Mouse (Mus musculus) myocyte (in vitro differentiated cells): ENCODE results near the gene Nfyb. TPM values are rescaled to one million over a fixed set of nuclear protein-coding genes. Genes with fewer than 3 reads are reported as not detected.

Experiments
- H3K27me3 ChIP-seq: one replicate; pipeline ENCODE4 v1.6.1; 2011; ENCODE audit not compliant: control insufficient read depth, insufficient read depth, insufficient read length
- H3K36me3 ChIP-seq: one replicate; pipeline ENCODE4 v1.6.1; 2011; ENCODE audit not compliant: control insufficient read depth, insufficient read depth
- H3K4me2 ChIP-seq: one replicate; pipeline ENCODE4 v1.6.1; 2011; ENCODE audit warnings: low read depth, control low read depth
- H3K4me3 ChIP-seq: one replicate; pipeline ENCODE4 v1.5.1; 2011; ENCODE audit warnings: mild to moderate bottlenecking, control low read depth, moderate library complexity
- H3K79me2 ChIP-seq: one replicate; pipeline ENCODE4 v1.6.1; 2011; ENCODE audit not compliant: control insufficient read depth, insufficient read depth
- H3ac ChIP-seq: one replicate; pipeline ENCODE4 v1.6.1; 2011; ENCODE audit not compliant: control insufficient read depth, insufficient read length
- CEBPB ChIP-seq: IDR thresholded peaks from 2 replicates; pipeline ENCODE4 v1.6.1; 2011; ENCODE audit warnings: mild to moderate bottlenecking, moderate library complexity; ENCODE audit not compliant: poor library complexity, insufficient read depth, severe bottlenecking
- E2F4 ChIP-seq: IDR thresholded peaks from one replicate; pipeline ENCODE4 v1.6.1; 2011; ENCODE audit warnings: mild to moderate bottlenecking, control low read depth, moderate library complexity; ENCODE audit not compliant: insufficient read depth
- MAX ChIP-seq: IDR thresholded peaks from one replicate; pipeline ENCODE4 v1.6.1; 2011; ENCODE audit warnings: low read depth, mild to moderate bottlenecking, control low read depth
- MYOD1 ChIP-seq, 3 experiments: IDR thresholded peaks; one replicate each; pipeline ENCODE4 v1.6.1; 2011; ENCODE audit warnings: control low read depth in 2 of 3, low read depth in 2 of 3, mild to moderate bottlenecking in 2 of 3, moderate library complexity in 1 of 3; ENCODE audit not compliant: insufficient read length in 2 of 3, control insufficient read depth in 1 of 3
- MYOG ChIP-seq, 3 experiments: IDR thresholded peaks; one replicate each; pipeline ENCODE4 v1.6.1; 2011; ENCODE audit warnings: control low read depth in 2 of 3, low read depth in 2 of 3, mild to moderate bottlenecking in 2 of 3; ENCODE audit not compliant: insufficient read length in 2 of 3, control insufficient read depth in 1 of 3, insufficient read depth in 1 of 3
- POLR2A ChIP-seq: IDR thresholded peaks from one replicate; pipeline ENCODE4 v1.6.1; 2011; ENCODE audit warnings: low read depth, mild to moderate bottlenecking, control low read depth, moderate library complexity; ENCODE audit not compliant: insufficient read length
- POLR2AphosphoS2 ChIP-seq: IDR thresholded peaks from one replicate; pipeline ENCODE4 v1.6.1; 2011; ENCODE audit warnings: low read depth, control low read depth; ENCODE audit not compliant: insufficient read length
- REST ChIP-seq: IDR thresholded peaks from one replicate; pipeline ENCODE4 v1.6.1; 2011; ENCODE audit warnings: mild to moderate bottlenecking, control low read depth, moderate library complexity; ENCODE audit not compliant: insufficient read depth, insufficient read length
- SRF ChIP-seq: IDR thresholded peaks from one replicate; pipeline ENCODE4 v1.6.1; 2011; ENCODE audit warnings: low read depth; ENCODE audit not compliant: control insufficient read depth, insufficient read length
- TCF12 ChIP-seq: IDR thresholded peaks from one replicate; pipeline ENCODE4 v1.6.1; 2011; ENCODE audit warnings: mild to moderate bottlenecking, control low read depth; ENCODE audit not compliant: poor library complexity, insufficient read depth, severe bottlenecking
- TCF3 ChIP-seq: IDR thresholded peaks from one replicate; pipeline ENCODE4 v1.6.1; 2011; ENCODE audit warnings: low read depth, control low read depth; ENCODE audit not compliant: insufficient read length
- USF1 ChIP-seq: IDR thresholded peaks from one replicate; pipeline ENCODE4 v1.6.1; 2011; ENCODE audit warnings: low read depth, mild to moderate bottlenecking, control low read depth, moderate library complexity
- polyA plus RNA-seq: library from polyadenylated mRNA; unstranded; fragments of >200 nt; fragmentation: generic; extraction: Trizol; gene quantifications from one replicate; pipeline ENCODE4 v1.2.1, GENCODE M21; 2012; ENCODE audit warnings: missing spikeins

Nfyb gene
- polyA plus RNA-seq, 1 experiment: 7.4 TPM

- H3ac ChIP-seq: no peak overlapping the region
- H3K27me3 ChIP-seq: no peaks in the 10 kb centered on the region
- TF ChIP-seq REST (no peak), MAX (no peak), E2F4 (no peak), TCF12 (no peak), TCF3 (no peak), CEBPB (no peak), USF1 (no peak), POLR2AphosphoS2 (no peak), MYOG (IDR thresholded peaks at IDR 0.05; ENCODE audit: control insufficient read depth in 1 of 3, insufficient read depth in 1 of 3, insufficient read length in 2 of 3, low read depth in 2 of 3) (no peak), MYOD1 (IDR thresholded peaks at IDR 0.05; ENCODE audit: control insufficient read depth in 1 of 3, insufficient read length in 2 of 3, low read depth in 2 of 3) (no peak), POLR2A (no peak), SRF (no peak)
- H3K79me2 ChIP-seq: peaks cover 44% of the 10 kb centered on the region
- peaks cover 53% of the 10 kb centered on the region for H3K36me3 ChIP-seq
- no peak overlapping the region for H3K4me3 ChIP-seq
- H3K4me2 ChIP-seq: no peak overlapping the region
These were observed 5.6 kb downstream of the Nfyb start for GRCm38 (mm10) chr10:82758368-82758767.

DNA sequence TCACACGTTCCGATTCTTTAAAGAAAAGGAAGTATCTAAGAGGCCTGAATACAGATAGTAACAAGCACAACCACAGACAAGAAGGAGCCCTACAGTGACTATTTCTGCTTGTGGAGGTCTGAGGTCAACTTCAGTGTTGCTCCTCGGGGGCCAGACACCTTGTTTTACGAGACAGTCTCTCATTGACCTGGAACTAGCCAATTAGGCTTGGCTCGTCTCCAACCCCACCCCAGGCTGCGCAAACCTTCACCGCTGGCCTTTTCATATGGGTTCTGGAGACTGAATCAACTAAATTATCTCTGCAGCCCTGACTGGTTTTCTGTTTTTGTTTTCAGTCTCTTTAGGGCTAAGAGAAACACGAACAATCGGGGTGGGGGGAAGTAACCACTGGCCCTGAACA lies 6.6 kb downstream of the Nfyb start:
- Histone ChIP-seq H3K79me2 (peaks cover 35% of the 10 kb centered on the region), H3K4me3 (no peak overlapping the region), H3K27me3 (no peaks in the 10 kb centered on the region), H3K36me3 (peaks cover 56% of the 10 kb centered on the region), H3K4me2 (no peak overlapping the region), H3ac (no peak overlapping the region)
- no peak for TF ChIP-seq MYOG (IDR thresholded peaks at IDR 0.05; ENCODE audit: control insufficient read depth in 1 of 3, insufficient read depth in 1 of 3, insufficient read length in 2 of 3, low read depth in 2 of 3)
- TF ChIP-seq TCF3: no peak
- no peak for TF ChIP-seq MAX
- no peak for TF ChIP-seq POLR2AphosphoS2
- no peak for TF ChIP-seq TCF12
- TF ChIP-seq POLR2A: no peak
- TF ChIP-seq MYOD1 (IDR thresholded peaks at IDR 0.05; ENCODE audit: control insufficient read depth in 1 of 3, insufficient read length in 2 of 3, low read depth in 2 of 3): no peak
- no peak for TF ChIP-seq USF1
- no peak for TF ChIP-seq SRF

DNA sequence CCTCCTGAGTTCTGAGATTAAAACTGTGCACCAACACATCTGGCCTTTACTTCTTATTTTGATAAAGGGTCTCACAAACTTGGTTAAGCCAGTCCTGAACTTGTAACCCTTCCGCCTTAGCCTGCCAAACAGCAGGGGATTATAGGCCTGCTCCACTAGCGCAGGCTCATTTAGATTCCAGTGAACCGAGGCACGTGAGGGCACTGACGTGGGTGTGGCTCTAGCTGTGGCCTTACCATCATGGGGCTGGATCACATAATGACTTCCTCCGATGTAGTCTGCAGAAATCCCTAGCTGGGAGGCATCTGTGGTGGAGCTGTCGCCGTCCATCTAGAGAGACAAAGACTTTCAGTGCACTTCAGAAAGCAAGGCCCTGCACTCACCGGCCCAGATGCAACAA lies 7.5 kb downstream of the Nfyb start:
- no peak for TF ChIP-seq REST
- TF ChIP-seq E2F4: no peak
- no peak for TF ChIP-seq MYOD1 (IDR thresholded peaks at IDR 0.05; ENCODE audit: control insufficient read depth in 1 of 3, insufficient read length in 2 of 3, low read depth in 2 of 3)
- no peak for TF ChIP-seq TCF3
- no peak for TF ChIP-seq MAX
- no peak for TF ChIP-seq CEBPB
- no peak for TF ChIP-seq TCF12
- TF ChIP-seq POLR2AphosphoS2: no peak
- TF ChIP-seq POLR2A: no peak
- Histone ChIP-seq H3ac (no peak overlapping the region), H3K36me3 (peaks cover 64% of the 10 kb centered on the region), H3K79me2 (peaks cover 26% of the 10 kb centered on the region), H3K27me3 (no peaks in the 10 kb centered on the region), H3K4me2 (no peak overlapping the region), H3K4me3 (no peak overlapping the region)

- H3K4me2 ChIP-seq: no peak overlapping the region
- peaks cover 76% of the 10 kb centered on the region for H3K36me3 ChIP-seq
- no peak overlapping the region for H3ac ChIP-seq
- TF ChIP-seq MAX (no peak), CEBPB (no peak), E2F4 (no peak), MYOD1 (IDR thresholded peaks at IDR 0.05; ENCODE audit: control insufficient read depth in 1 of 3, insufficient read length in 2 of 3, low read depth in 2 of 3) (no peak), POLR2A (no peak), MYOG (IDR thresholded peaks at IDR 0.05; ENCODE audit: control insufficient read depth in 1 of 3, insufficient read depth in 1 of 3, insufficient read length in 2 of 3, low read depth in 2 of 3) (no peak), TCF3 (no peak), POLR2AphosphoS2 (no peak), USF1 (no peak), REST (no peak)
- H3K27me3 ChIP-seq: no peaks in the 10 kb centered on the region
- H3K79me2 ChIP-seq: peaks cover 16% of the 10 kb centered on the region
- H3K4me3 ChIP-seq: no peak overlapping the region
These were observed 8.6 kb downstream of the Nfyb start for GRCm38 (mm10) chr10:82755213-82755890.
